Mouse (Mus musculus) left cerebral cortex, adult 8-10 months (tissue): ENCODE data around the gene Bckdha. TPM values are rescaled to one million over a fixed set of nuclear protein-coding genes. Genes with fewer than 3 reads are reported as not detected.

Experiments used
- DNase-seq, 2 experiments: peaks; one replicate each; pipeline ENCODE4 v3.0.0; 2022; ENCODE audit warnings: low spot score in 2 of 2
- total RNA-seq, 4 experiments: library from RNA; stranded (reverse); gene quantifications; 2 replicates each; pipeline ENCODE4 v1.2.4; 2022

Bckdha gene
- total RNA-seq, 4 experiments from 2014 or later, result 36.1 to 40.8 (median 39.4) TPM

GRCm38 (mm10) chr7:25681341-25682231, 22.8 kb upstream of the Bckdha start:
- DNase-seq, result no peak

GRCm38 (mm10) chr7:25680514-25681258, 21.9 kb upstream of the Bckdha start, which contains the start of gene B9d2:
Gene B9d2, plus strand, starts transcription at chr7:25680780.
- peak; percentile 93 to 95 for DNase-seq

- DNase-seq, result no peak
Observed at GRCm38 (mm10) chr7:25679971-25680370, 21.2 kb upstream of the Bckdha start.

GRCm38 (mm10) chr7:25677013-25677412, 18.2 kb upstream of the Bckdha start:
- no peak for DNase-seq

GRCm38 (mm10) chr7:25676085-25676781, 17.5 kb upstream of the Bckdha start:
- peak; percentile 83 to 89 for DNase-seq

GRCm38 (mm10) chr7:25675405-25675804, 16.6 kb upstream of the Bckdha start:
- DNase-seq, result no peak

- DNase-seq, result no peak
Observed at GRCm38 (mm10) chr7:25674719-25675300, 16.0 kb upstream of the Bckdha start, which contains the start of gene Tmem91. Gene Tmem91, minus strand, starts transcription at chr7:25675166.

- DNase-seq, result no peak
Observed at GRCm38 (mm10) chr7:25674297-25674696, 15.5 kb upstream of the Bckdha start.

- DNase-seq, result no peak
Observed at GRCm38 (mm10) chr7:25672442-25672841, 13.7 kb upstream of the Bckdha start.

GRCm38 (mm10) chr7:25671686-25672085, 12.9 kb upstream of the Bckdha start:
- no peak for DNase-seq

GRCm38 (mm10) chr7:25670096-25670495, 11.3 kb upstream of the Bckdha start:
- DNase-seq, result no peak

- no peak for DNase-seq
Observed at GRCm38 (mm10) chr7:25669631-25670030, 10.8 kb upstream of the Bckdha start.

- no peak for DNase-seq
Observed at GRCm38 (mm10) chr7:25669158-25669557, 10.4 kb upstream of the Bckdha start.

GRCm38 (mm10) chr7:25666381-25666780, 7.6 kb upstream of the Bckdha start:
- DNase-seq, result no peak

- DNase-seq, result no peak
Observed at GRCm38 (mm10) chr7:25657785-25658184, 996 bp downstream of the Bckdha start.

- no peak for DNase-seq
Observed at GRCm38 (mm10) chr7:25655601-25656428, 3.0 kb downstream of the Bckdha start.

GRCm38 (mm10) chr7:25652244-25652759, 6.5 kb downstream of the Bckdha start:
- DNase-seq, result no peak

GRCm38 (mm10) chr7:25651281-25651680, 7.5 kb downstream of the Bckdha start:
- DNase-seq, result no peak

- no peak for DNase-seq
Observed at GRCm38 (mm10) chr7:25649839-25650238, 8.9 kb downstream of the Bckdha start.

GRCm38 (mm10) chr7:25647574-25648123, 11.1 kb downstream of the Bckdha start:
- DNase-seq, result no peak
